Mouse (Mus musculus) hindbrain, embryonic 15.5 days (tissue): ENCODE measurements at regions not wholly inside any gene's neighbourhood (a gene's known extent, or its start where the extent isn't known, plus 50 kb on each side); places are given as distances from the start of the nearest gene placed in this dataset.

ENCODE experiments used
- ATAC-seq: fragments of 200-750 bp; cut with Nextera tagmentation; 2 replicates; pipeline ENCODE4 v1.8.0; 2017; ENCODE audit warnings: low read depth, moderate number of reproducible peaks, moderate TSS enrichment; ENCODE audit not compliant: low FRiP score
- H3K27ac ChIP-seq: fragments of 300-500 bp; sonication (generic); replicated peaks from 2 replicates; pipeline ENCODE4 v1.5.1; 2015; ENCODE audit warnings: mild to moderate bottlenecking, inconsistent platforms
- H3K27me3 ChIP-seq: fragments of 300-500 bp; sonication (generic); 2 replicates; pipeline ENCODE4 v1.6.1; 2015; ENCODE audit warnings: control low read depth, inconsistent platforms
- H3K36me3 ChIP-seq: fragments of 300-500 bp; sonication (generic); 2 replicates; pipeline ENCODE4 v1.6.1; 2015; ENCODE audit warnings: control low read depth, inconsistent platforms
- H3K4me1 ChIP-seq: fragments of 300-500 bp; sonication (generic); replicated peaks from 2 replicates; pipeline ENCODE4 v1.6.1; 2015; ENCODE audit warnings: control low read depth, inconsistent platforms
- H3K4me2 ChIP-seq: fragments of 300-500 bp; sonication (generic); 2 replicates; pipeline ENCODE4 v1.6.1; 2015; ENCODE audit warnings: moderate library complexity, mild to moderate bottlenecking, inconsistent platforms
- H3K4me3 ChIP-seq: fragments of 300-500 bp; sonication (generic); 2 replicates; pipeline ENCODE4 v1.5.1; 2015; ENCODE audit warnings: mild to moderate bottlenecking, inconsistent platforms
- H3K9ac ChIP-seq: fragments of 300-500 bp; sonication (generic); 2 replicates; pipeline ENCODE4 v1.6.1; 2015; ENCODE audit warnings: inconsistent platforms
- H3K9me3 ChIP-seq: fragments of 300-500 bp; sonication (generic); 2 replicates; pipeline ENCODE4 v1.6.1; 2016; ENCODE audit warnings: control low read depth, inconsistent platforms
- WGBS: fragments of 180-500 bp; shearing (Covaris S2); methylation state at CpG from one replicate; pipeline ENCODE4 v1.1.7; 2015; 5-methylcytosine and 5-hydroxymethylcytosine counted together

- Histone ChIP-seq H3K36me3 (no peaks in the 10 kb centered on the region), H3K4me3 (no peak overlapping the region), H3K9me3 (no peaks in the 10 kb centered on the region), H3K27ac (no peak overlapping the region), H3K27me3 (no peaks in the 10 kb centered on the region), H3K4me2 (no peak overlapping the region), H3K4me1 (no peaks in the 10 kb centered on the region), H3K9ac (no peak overlapping the region)
- no peak for ATAC-seq
- WGBS, result 89% methylated on average over 5 of the region's 5 CpGs
These were observed 404.9 kb downstream of the Rprm start for GRCm38 (mm10) chr2:53680350-53681011.

- Histone ChIP-seq H3K36me3 (no peaks in the 10 kb centered on the region), H3K27ac (no peak overlapping the region), H3K27me3 (no peaks in the 10 kb centered on the region), H3K9ac (no peak overlapping the region), H3K4me2 (no peak overlapping the region), H3K9me3 (no peaks in the 10 kb centered on the region), H3K4me3 (no peak overlapping the region), H3K4me1 (no peaks in the 10 kb centered on the region)
- 18% methylated on average over 4 of the region's 4 CpGs for WGBS
- ATAC-seq, result no peak
These were observed 402.8 kb downstream of the Rprm start for GRCm38 (mm10) chr2:53682599-53682998.

GRCm38 (mm10) chr2:53687281-53687680, 398.1 kb downstream of the Rprm start:
- Histone ChIP-seq H3K9ac (no peak overlapping the region), H3K9me3 (no peaks in the 10 kb centered on the region), H3K27ac (no peak overlapping the region), H3K4me3 (no peak overlapping the region), H3K4me1 (no peaks in the 10 kb centered on the region), H3K27me3 (no peaks in the 10 kb centered on the region), H3K36me3 (no peaks in the 10 kb centered on the region), H3K4me2 (no peak overlapping the region)
- WGBS, result 88% methylated on average over 7 of the region's 7 CpGs
- ATAC-seq, result no peak

- Histone ChIP-seq H3K9me3 (no peaks in the 10 kb centered on the region), H3K4me3 (no peak overlapping the region), H3K9ac (no peak overlapping the region), H3K27ac (no peak overlapping the region), H3K4me2 (no peak overlapping the region), H3K4me1 (no peaks in the 10 kb centered on the region), H3K36me3 (no peaks in the 10 kb centered on the region), H3K27me3 (no peaks in the 10 kb centered on the region)
- 0 out of 2 replicates have a peak, but pooled peaks have one; percentile 38 for ATAC-seq
- WGBS, result 50% methylated on average over 3 of the region's 3 CpGs
These were observed 396.0 kb downstream of the Rprm start for GRCm38 (mm10) chr2:53689223-53689880.

GRCm38 (mm10) chr2:53691580-53692118, 393.7 kb downstream of the Rprm start:
- Histone ChIP-seq H3K9me3 (no peaks in the 10 kb centered on the region), H3K9ac (no peak overlapping the region), H3K36me3 (no peaks in the 10 kb centered on the region), H3K27ac (no peak overlapping the region), H3K4me3 (no peak overlapping the region), H3K4me2 (no peak overlapping the region), H3K27me3 (no peaks in the 10 kb centered on the region), H3K4me1 (no peaks in the 10 kb centered on the region)
- WGBS, result 59% methylated on average over 5 of the region's 5 CpGs
- ATAC-seq, result no peak

- H3K4me3 ChIP-seq, result no peak overlapping the region
- H3K36me3 ChIP-seq, result no peaks in the 10 kb centered on the region
- no peak overlapping the region for H3K27ac ChIP-seq
- H3K4me1 ChIP-seq, result no peaks in the 10 kb centered on the region
- H3K4me2 ChIP-seq, result no peak overlapping the region
- H3K27me3 ChIP-seq, result no peaks in the 10 kb centered on the region
- ATAC-seq, result peak; percentile 81
- no peaks in the 10 kb centered on the region for H3K9me3 ChIP-seq
- no peak overlapping the region for H3K9ac ChIP-seq
- WGBS, result 56% methylated on average over 3 of the region's 3 CpGs
These were observed 374.1 kb downstream of the Rprm start for GRCm38 (mm10) chr2:53711213-53711612.

- WGBS, result 83% methylated on average over 7 of the region's 7 CpGs
These were observed 372.2 kb downstream of the Rprm start for GRCm38 (mm10) chr2:53713106-53713640.

GRCm38 (mm10) chr2:53715017-53715416, 370.3 kb downstream of the Rprm start:
- Histone ChIP-seq H3K4me1 (no peaks in the 10 kb centered on the region), H3K9me3 (no peaks in the 10 kb centered on the region), H3K4me3 (no peak overlapping the region), H3K4me2 (no peak overlapping the region), H3K36me3 (no peaks in the 10 kb centered on the region), H3K9ac (no peak overlapping the region), H3K27ac (no peak overlapping the region), H3K27me3 (no peaks in the 10 kb centered on the region)
- ATAC-seq, result no peak
- WGBS, result 74% methylated on average over 5 of the region's 5 CpGs

More at GRCm38 (mm10) chr2:53713106-53713640, 372.2 kb downstream of the Rprm start:
- no peak overlapping the region for H3K4me2 ChIP-seq
- H3K27me3 ChIP-seq, result no peaks in the 10 kb centered on the region
- no peak for ATAC-seq
- no peaks in the 10 kb centered on the region for H3K4me1 ChIP-seq
- H3K36me3 ChIP-seq, result no peaks in the 10 kb centered on the region
- no peak overlapping the region for H3K9ac ChIP-seq
- no peaks in the 10 kb centered on the region for H3K9me3 ChIP-seq
- H3K4me3 ChIP-seq, result no peak overlapping the region
- H3K27ac ChIP-seq, result no peak overlapping the region

GRCm38 (mm10) chr2:53723231-53723630, 362.1 kb downstream of the Rprm start:
- Histone ChIP-seq H3K9ac (no peak overlapping the region), H3K27me3 (no peaks in the 10 kb centered on the region), H3K27ac (no peak overlapping the region), H3K4me2 (no peak overlapping the region), H3K36me3 (no peaks in the 10 kb centered on the region), H3K4me1 (no peaks in the 10 kb centered on the region), H3K4me3 (no peak overlapping the region), H3K9me3 (no peaks in the 10 kb centered on the region)
- no peak for ATAC-seq
- 94% methylated on average over 6 of the region's 6 CpGs for WGBS

GRCm38 (mm10) chr2:53728693-53729092, 356.7 kb downstream of the Rprm start:
- Histone ChIP-seq H3K27me3 (no peaks in the 10 kb centered on the region), H3K4me3 (no peak overlapping the region), H3K9ac (no peak overlapping the region), H3K4me1 (no peaks in the 10 kb centered on the region), H3K27ac (no peak overlapping the region), H3K4me2 (no peak overlapping the region), H3K36me3 (no peaks in the 10 kb centered on the region), H3K9me3 (no peaks in the 10 kb centered on the region)
- no peak for ATAC-seq

GRCm38 (mm10) chr2:53730451-53730850, 354.9 kb downstream of the Rprm start:
- WGBS, result 93% methylated on average over 2 of the region's 2 CpGs
- Histone ChIP-seq H3K27me3 (no peaks in the 10 kb centered on the region), H3K36me3 (no peaks in the 10 kb centered on the region), H3K4me3 (no peak overlapping the region), H3K4me1 (no peaks in the 10 kb centered on the region), H3K4me2 (no peak overlapping the region), H3K27ac (no peak overlapping the region), H3K9me3 (no peaks in the 10 kb centered on the region), H3K9ac (no peak overlapping the region)
- no peak for ATAC-seq

GRCm38 (mm10) chr2:53763486-53763885, 321.9 kb downstream of the Rprm start:
- Histone ChIP-seq H3K4me2 (no peak overlapping the region), H3K4me3 (no peak overlapping the region), H3K36me3 (no peaks in the 10 kb centered on the region), H3K9me3 (no peaks in the 10 kb centered on the region), H3K27me3 (no peaks in the 10 kb centered on the region), H3K4me1 (no peaks in the 10 kb centered on the region), H3K9ac (no peak overlapping the region), H3K27ac (no peak overlapping the region)
- no peak for ATAC-seq
- 90% methylated on average over 2 of the region's 2 CpGs for WGBS
